Mouse (Mus musculus): ENCODE data around the gene Dynlrb1. TPM values are rescaled to one million over a fixed set of nuclear protein-coding genes. Genes with fewer than 3 reads are reported as not detected.
A peak's percentile ranks its signal among the peaks of the same experiment; 100 is the strongest.

The Dynlrb1 gene
- polyA plus RNA-seq, 1 experiment from 2014 or later, result 460 TPM

- Histone ChIP-seq H3K4me3 (ENCODE audit: low read depth, low read length) (peak within 1 kb of the TSS; percentile 87), H3K4me1 (replicated peaks; ENCODE audit: control insufficient read depth, insufficient read depth, low read length) (0 out of 2 replicates have a peak, but pooled peaks cover 7% of the 10 kb centered on the region), H3K9me3 (ENCODE audit: control insufficient read depth, low read length) (no peaks in the 10 kb centered on the region), H3K36me3 (ENCODE audit: control insufficient read depth, insufficient read depth, low read length) (no peaks in the 10 kb centered on the region; the same call in 1 of the 2 replicates), H3K27ac (ENCODE audit: low read depth, low read length) (0 out of 2 replicates have a peak within 1 kb of the TSS, but pooled peaks have one; percentile 25), H3K27me3 (ENCODE audit: control insufficient read depth, insufficient read depth, low read length) (no peaks in the 10 kb centered on the region), H3K4me2 (ENCODE audit: low read depth, low read length, severe bottlenecking) (peak within 1 kb of the TSS; percentile 77), H3K9ac (ENCODE audit: low read length) (peak within 1 kb of the TSS; percentile 84)
- ATAC-seq (replicated peaks; ENCODE audit: low FRiP score) (peak; percentile 90), DNase-seq (ENCODE audit: low spot score) (peak; percentile 97)
- 3% methylated on average over 43 of the region's 47 CpGs for whole genome bisulfite sequencing
These were observed 39.9 kb downstream of the Dynlrb1 start, which contains the start of gene Map1lc3a for GRCm38 (mm10) chr2:155276195-155276594. TSS of gene Map1lc3a (plus strand) at chr2:155276297.

- Histone ChIP-seq H3K9me3 (ENCODE audit: control insufficient read depth, low read length) (no peaks in the 10 kb centered on the region), H3K36me3 (ENCODE audit: control insufficient read depth, insufficient read depth, low read length) (no peaks in the 10 kb centered on the region; the same call in 1 of the 2 replicates), H3K27me3 (ENCODE audit: control insufficient read depth, insufficient read depth, low read length) (no peaks in the 10 kb centered on the region), H3K4me2 (ENCODE audit: low read depth, low read length, severe bottlenecking) (peak overlapping the region; percentile 77), H3K4me3 (ENCODE audit: low read depth, low read length) (peak overlapping the region; percentile 87), H3K9ac (ENCODE audit: low read length) (peak overlapping the region; percentile 84), H3K27ac (ENCODE audit: low read depth, low read length) (0 out of 2 replicates have a peak overlapping the region, but pooled peaks have one; percentile 25), H3K4me1 (replicated peaks; ENCODE audit: control insufficient read depth, insufficient read depth, low read length) (0 out of 2 replicates have a peak, but pooled peaks cover 7% of the 10 kb centered on the region)
- ATAC-seq (replicated peaks; ENCODE audit: low FRiP score) (peak; percentile 80), DNase-seq (ENCODE audit: low spot score) (peak; percentile 84)
- under 1% methylated on average over 36 of the region's 49 CpGs for whole genome bisulfite sequencing
These were observed 40.4 kb downstream of the Dynlrb1 start for GRCm38 (mm10) chr2:155276621-155277175.

GRCm38 (mm10) chr2:155277721-155278120 is 41.4 kb downstream of the Dynlrb1 start:
- H3K27ac ChIP-seq (ENCODE audit: low read depth, low read length), result no peak overlapping the region
- no peak overlapping the region for H3K9ac ChIP-seq (ENCODE audit: low read length)
- DNase-seq (ENCODE audit: low spot score) (no peak), ATAC-seq (replicated peaks; ENCODE audit: low FRiP score) (no peak)
- no peaks in the 10 kb centered on the region for H3K27me3 ChIP-seq (ENCODE audit: control insufficient read depth, insufficient read depth, low read length)
- no peak overlapping the region for H3K4me2 ChIP-seq (ENCODE audit: low read depth, low read length, severe bottlenecking)
- H3K36me3 ChIP-seq (ENCODE audit: control insufficient read depth, insufficient read depth, low read length), result no peaks in the 10 kb centered on the region; the same call in 1 of the 2 replicates
- WGBS, result 79% methylated on average over 2 of the region's 2 CpGs
- 0 out of 2 replicates have a peak, but pooled peaks cover 7% of the 10 kb centered on the region for H3K4me1 ChIP-seq (replicated peaks; ENCODE audit: control insufficient read depth, insufficient read depth, low read length)
- H3K4me3 ChIP-seq (ENCODE audit: low read depth, low read length), result no peak overlapping the region
- H3K9me3 ChIP-seq (ENCODE audit: control insufficient read depth, low read length), result no peaks in the 10 kb centered on the region

GRCm38 (mm10) chr2:155278361-155278760 is 42.0 kb downstream of the Dynlrb1 start:
- Histone ChIP-seq H3K9ac (ENCODE audit: low read length) (no peak overlapping the region), H3K36me3 (ENCODE audit: control insufficient read depth, insufficient read depth, low read length) (no peaks in the 10 kb centered on the region; the same call in 1 of the 2 replicates), H3K9me3 (ENCODE audit: control insufficient read depth, low read length) (no peaks in the 10 kb centered on the region), H3K4me1 (replicated peaks; ENCODE audit: control insufficient read depth, insufficient read depth, low read length) (0 out of 2 replicates have a peak, but pooled peaks cover 7% of the 10 kb centered on the region), H3K27ac (ENCODE audit: low read depth, low read length) (no peak overlapping the region), H3K4me2 (ENCODE audit: low read depth, low read length, severe bottlenecking) (no peak overlapping the region), H3K27me3 (ENCODE audit: control insufficient read depth, insufficient read depth, low read length) (no peaks in the 10 kb centered on the region), H3K4me3 (ENCODE audit: low read depth, low read length) (no peak overlapping the region)
- 92% methylated on average over 7 of the region's 7 CpGs for WGBS
- ATAC-seq (replicated peaks; ENCODE audit: low FRiP score) (no peak), DNase-seq (ENCODE audit: low spot score) (no peak)

GRCm38 (mm10) chr2:155279163-155279562 is 42.8 kb downstream of the Dynlrb1 start:
- Histone ChIP-seq H3K9ac (ENCODE audit: low read length) (no peak overlapping the region), H3K4me1 (replicated peaks; ENCODE audit: control insufficient read depth, insufficient read depth, low read length) (0 out of 2 replicates have a peak, but pooled peaks cover 7% of the 10 kb centered on the region), H3K36me3 (ENCODE audit: control insufficient read depth, insufficient read depth, low read length) (no peaks in the 10 kb centered on the region; the same call in 1 of the 2 replicates), H3K27ac (ENCODE audit: low read depth, low read length) (no peak overlapping the region), H3K4me2 (ENCODE audit: low read depth, low read length, severe bottlenecking) (no peak overlapping the region), H3K4me3 (ENCODE audit: low read depth, low read length) (no peak overlapping the region), H3K9me3 (ENCODE audit: control insufficient read depth, low read length) (no peaks in the 10 kb centered on the region), H3K27me3 (ENCODE audit: control insufficient read depth, insufficient read depth, low read length) (no peaks in the 10 kb centered on the region)
- 87% methylated on average over 4 of the region's 4 CpGs for WGBS
- DNase-seq (ENCODE audit: low spot score) (no peak), ATAC-seq (replicated peaks; ENCODE audit: low FRiP score) (no peak)

GRCm38 (mm10) chr2:155280116-155280515 is 43.8 kb downstream of the Dynlrb1 start:
- 68% methylated on average over 2 of the region's 2 CpGs for WGBS
- no peak for DNase-seq (ENCODE audit: low spot score)
- ATAC-seq (replicated peaks; ENCODE audit: low FRiP score), result no peak
- no peak overlapping the region for H3K4me3 ChIP-seq (ENCODE audit: low read depth, low read length)
- H3K36me3 ChIP-seq (ENCODE audit: control insufficient read depth, insufficient read depth, low read length), result no peaks in the 10 kb centered on the region; the same call in 1 of the 2 replicates
- H3K9ac ChIP-seq (ENCODE audit: low read length), result no peak overlapping the region
- H3K9me3 ChIP-seq (ENCODE audit: control insufficient read depth, low read length), result no peaks in the 10 kb centered on the region
- H3K4me1 ChIP-seq (replicated peaks; ENCODE audit: control insufficient read depth, insufficient read depth, low read length), result 0 out of 2 replicates have a peak, but pooled peaks cover 7% of the 10 kb centered on the region
- H3K27ac ChIP-seq (ENCODE audit: low read depth, low read length), result no peak overlapping the region
- no peak overlapping the region for H3K4me2 ChIP-seq (ENCODE audit: low read depth, low read length, severe bottlenecking)
- no peaks in the 10 kb centered on the region for H3K27me3 ChIP-seq (ENCODE audit: control insufficient read depth, insufficient read depth, low read length)

GRCm38 (mm10) chr2:155283793-155284192 is 47.5 kb downstream of the Dynlrb1 start:
- no peaks in the 10 kb centered on the region for H3K9me3 ChIP-seq (ENCODE audit: control insufficient read depth, low read length)
- H3K27me3 ChIP-seq (ENCODE audit: control insufficient read depth, insufficient read depth, low read length), result no peaks in the 10 kb centered on the region
- no peaks in the 10 kb centered on the region for H3K36me3 ChIP-seq (ENCODE audit: control insufficient read depth, insufficient read depth, low read length)
- no peak overlapping the region for H3K27ac ChIP-seq (ENCODE audit: low read depth, low read length)
- no peak overlapping the region for H3K4me3 ChIP-seq (ENCODE audit: low read depth, low read length)
- H3K4me1 ChIP-seq (replicated peaks; ENCODE audit: control insufficient read depth, insufficient read depth, low read length), result no peaks in the 10 kb centered on the region
- 94% methylated on average over 4 of the region's 4 CpGs for WGBS
- no peak overlapping the region for H3K4me2 ChIP-seq (ENCODE audit: low read depth, low read length, severe bottlenecking)
- DNase-seq (ENCODE audit: low spot score) (no peak), ATAC-seq (replicated peaks; ENCODE audit: low FRiP score) (no peak)
- H3K9ac ChIP-seq (ENCODE audit: low read length), result no peak overlapping the region

GRCm38 (mm10) chr2:155284647-155285046 is 48.3 kb downstream of the Dynlrb1 start:
- Histone ChIP-seq H3K9me3 (ENCODE audit: control insufficient read depth, low read length) (no peaks in the 10 kb centered on the region), H3K4me1 (replicated peaks; ENCODE audit: control insufficient read depth, insufficient read depth, low read length) (no peaks in the 10 kb centered on the region), H3K9ac (ENCODE audit: low read length) (no peak overlapping the region), H3K4me3 (ENCODE audit: low read depth, low read length) (no peak overlapping the region), H3K27ac (ENCODE audit: low read depth, low read length) (no peak overlapping the region), H3K4me2 (ENCODE audit: low read depth, low read length, severe bottlenecking) (no peak overlapping the region), H3K36me3 (ENCODE audit: control insufficient read depth, insufficient read depth, low read length) (no peaks in the 10 kb centered on the region), H3K27me3 (ENCODE audit: control insufficient read depth, insufficient read depth, low read length) (no peaks in the 10 kb centered on the region)
- 91% methylated on average over 7 of the region's 7 CpGs for WGBS
- DNase-seq (ENCODE audit: low spot score) (no peak), ATAC-seq (replicated peaks; ENCODE audit: low FRiP score) (no peak)

- ATAC-seq (replicated peaks; ENCODE audit: low FRiP score) (no peak), DNase-seq (ENCODE audit: low spot score) (no peak)
- Histone ChIP-seq H3K4me2 (ENCODE audit: low read depth, low read length, severe bottlenecking) (no peak overlapping the region), H3K27me3 (ENCODE audit: control insufficient read depth, insufficient read depth, low read length) (no peaks in the 10 kb centered on the region), H3K4me3 (ENCODE audit: low read depth, low read length) (no peak overlapping the region), H3K27ac (ENCODE audit: low read depth, low read length) (no peak overlapping the region), H3K9me3 (ENCODE audit: control insufficient read depth, low read length) (no peaks in the 10 kb centered on the region), H3K36me3 (ENCODE audit: control insufficient read depth, insufficient read depth, low read length) (no peaks in the 10 kb centered on the region), H3K4me1 (replicated peaks; ENCODE audit: control insufficient read depth, insufficient read depth, low read length) (no peaks in the 10 kb centered on the region), H3K9ac (ENCODE audit: low read length) (no peak overlapping the region)
- WGBS, result 88% methylated on average over 6 of the region's 6 CpGs
These were observed 49.4 kb downstream of the Dynlrb1 start for GRCm38 (mm10) chr2:155285744-155286143.

All from forebrain, embryonic 11.5 days (tissue).